20 mouse cellular contexts compared by ENCODE assay signal in the genomic region with DNA sequence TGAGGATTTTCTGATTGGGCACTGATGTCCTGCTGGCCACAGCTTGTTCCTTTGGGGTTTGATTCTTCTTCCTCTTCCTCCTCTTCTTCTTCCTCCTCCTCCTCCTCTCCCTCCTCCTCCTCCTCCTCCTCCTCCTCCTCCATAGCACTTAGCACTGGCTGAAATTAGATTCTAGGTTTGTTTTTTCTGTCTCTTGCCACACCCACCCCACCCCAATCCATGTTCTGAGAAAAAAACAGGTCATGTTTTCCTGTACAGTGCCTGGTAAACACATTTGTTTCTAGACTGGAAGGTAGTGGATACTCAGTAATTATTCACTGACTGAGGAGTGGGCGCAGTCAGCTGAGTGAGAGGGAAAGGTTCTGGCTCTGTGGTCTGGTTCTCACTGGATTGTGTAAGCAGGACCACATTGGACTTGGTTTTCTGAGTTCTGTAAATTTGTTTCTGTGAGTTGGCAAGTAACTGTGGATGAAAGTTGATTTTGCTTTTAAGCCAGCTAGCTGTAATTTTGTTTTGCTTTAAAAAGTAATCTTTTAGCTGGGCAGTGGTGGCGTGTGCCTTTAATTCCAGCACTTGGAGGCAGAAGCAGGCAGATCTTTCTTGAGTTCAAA. TPM values are rescaled to one million over a fixed set of nuclear protein-coding genes. Genes with fewer than 3 reads are reported as not detected.
DNase-seq lines count a peak whose midpoint lies in the region; ATAC-seq and TF ChIP-seq lines count a peak whose summit lies in the region.
"Had no signal": no experiment of that assay in that cellular context is flagged by ENCODE, and none has a peak within 500 bp of the region (broad histone marks: within the 10 kb centered on the region; RNA-seq: fewer than 3 reads in every experiment).

No protein-coding gene starts in this region.

- peaks cover 36% of the 10 kb centered on the region for H3K4me1 ChIP-seq in kidney, adult 2 months (ENCODE audit: control insufficient read depth, insufficient read depth, low read length)
- H3K4me1 ChIP-seq in liver, embryonic 15.5 days (replicated peaks): peaks cover 35% of the 10 kb centered on the region

- H3K9ac ChIP-seq in liver, embryonic 15.5 days: no peak overlapping the region
- H3K9ac ChIP-seq: forebrain, embryonic 12.5 days; limb, embryonic 15.5 days; midbrain, embryonic 15.5 days had no signal

- peak; percentile 62 for ATAC-seq in liver, embryonic 15.5 days (ENCODE audit: insufficient read depth)
- ATAC-seq in megakaryocyte progenitor cell, adult 5-6 weeks (replicated peaks; ENCODE audit: poor library complexity): no peak
- ATAC-seq: hindbrain, postnatal 0 days; intestine, postnatal 0 days; midbrain, embryonic 15.5 days had no signal

- DNase-seq in gastrocnemius, postnatal 25 days: peak; percentile 16
- no peak for DNase-seq in gastrocnemius, postnatal 4 days (ENCODE audit: low spot score in 2 of 2)
- peak; percentile 61 for DNase-seq in kidney, adult 2 months
- no peak for DNase-seq in kidney, postnatal 4 days
- peak; percentile 74 for DNase-seq in adipocyte (ENCODE audit: low spot score)
- DNase-seq: adrenal gland, postnatal 36 days; cerebellum, adult 11-12 months; cerebellum, postnatal 36 days; kidney, postnatal 10 days; lung, postnatal 10 days; right cerebral cortex, postnatal 25 days; thymus, adult 2 months had no signal

- H3K27me3 ChIP-seq in kidney, adult 2 months (replicated peaks; ENCODE audit: control insufficient read depth, insufficient read depth, low read length): no peaks in the 10 kb centered on the region
- H3K27me3 ChIP-seq in liver, embryonic 15.5 days: no peaks in the 10 kb centered on the region
- H3K27me3 ChIP-seq: CH12.LX; forebrain, embryonic 12.5 days; limb, embryonic 15.5 days; midbrain, embryonic 15.5 days had no signal

- H3K4me2 ChIP-seq in liver, embryonic 15.5 days: no peak overlapping the region
- H3K4me2 ChIP-seq: forebrain, embryonic 12.5 days; limb, embryonic 15.5 days; midbrain, embryonic 15.5 days had no signal

- no peak overlapping the region for H3K4me3 ChIP-seq in kidney, adult 2 months (ENCODE audit: insufficient read depth, low read depth, low read length)
- no peak overlapping the region for H3K4me3 ChIP-seq in liver, embryonic 15.5 days (replicated peaks)
- H3K4me3 ChIP-seq: forebrain, embryonic 12.5 days; limb, embryonic 15.5 days; midbrain, embryonic 15.5 days had no signal

- H3K9me3 ChIP-seq in liver, embryonic 15.5 days (replicated peaks): no peaks in the 10 kb centered on the region
- H3K9me3 ChIP-seq: forebrain, embryonic 12.5 days; limb, embryonic 15.5 days; midbrain, embryonic 15.5 days had no signal

- H3K36me3 ChIP-seq in kidney, adult 2 months (ENCODE audit: control insufficient read depth, insufficient read depth, low read length): no peaks in the 10 kb centered on the region
- H3K36me3 ChIP-seq in liver, embryonic 15.5 days (replicated peaks): no peaks in the 10 kb centered on the region
- H3K36me3 ChIP-seq: forebrain, embryonic 12.5 days; limb, embryonic 15.5 days; midbrain, embryonic 15.5 days had no signal

- WGBS in kidney, adult 2 months: 62% methylated on average over 2 of the region's 2 CpGs
- 78% methylated on average over 2 of the region's 2 CpGs for WGBS in liver, embryonic 15.5 days (ENCODE audit: insufficient replicate concordance)

- TF ChIP-seq CTCF in kidney, adult 2 months (conservative IDR thresholded peaks at IDR 0.05; ENCODE audit: insufficient read depth, insufficient read length, low read depth, low read length): no peak

- TF ChIP-seq POLR2A in kidney, adult 2 months (IDR thresholded peaks at IDR 0.05; ENCODE audit: low read depth, low read length): no peak

- H3K27ac ChIP-seq in kidney, adult 2 months (ENCODE audit: insufficient read depth, low read depth, low read length): no peak overlapping the region
- H3K27ac ChIP-seq in liver, embryonic 15.5 days (replicated peaks): 0 out of 2 replicates have a peak overlapping the region, but pooled peaks have one; percentile 24
- H3K27ac ChIP-seq: forebrain, embryonic 12.5 days; hindbrain, postnatal 0 days; limb, embryonic 15.5 days; midbrain, embryonic 15.5 days had no signal

RNA-seq across cellular contexts. Expression of a gene that starts 45.8 kb away (rescaled TPM):
- 10 to 100 TPM; 41.5 to 52.7 TPM for total RNA-seq in gastrocnemius, postnatal 25 days (2021)
- total RNA-seq in gastrocnemius, postnatal 4 days (2021): 10 to 100 TPM; 63.4 to 71.3 TPM
- 62.2 and 63.7 TPM in 2 replicates for polyA plus RNA-seq in kidney, adult 2 months (2012; rRNA removed)
- 19.1 and 19.5 TPM in 2 replicates for polyA plus RNA-seq in liver, embryonic 15.5 days (2015; fragmentation: Nextera tagmentation; extraction: Ambion mirVana)
- total RNA-seq in megakaryocyte progenitor cell, adult 5-6 weeks (2015): 35.5 and 44.0 TPM in 2 replicates
- total RNA-seq in megakaryocyte progenitor cell, adult 5-6 weeks (2017): 62.3 and 72.8 TPM in 2 replicates

Comparison
In these comparisons a context has a peak if more than half of its experiments do, and no peak if none do; other contexts are left out.
1. DNase-seq: peak in gastrocnemius, postnatal 25 days (single experiment), kidney, adult 2 months (single experiment) and adipocyte (single experiment); none in gastrocnemius, postnatal 4 days (0 of 2) and kidney, postnatal 4 days (0 of 2).